Mouse (Mus musculus) frontal cortex, postnatal 36 days (tissue): ENCODE data around the gene Slc22a23.
A peak's percentile ranks its signal among the peaks of the same experiment; 100 is the strongest.

Source experiments
- DNase-seq, 2 experiments: peaks; one replicate each; pipeline ENCODE4 v3.0.0; 2022; ENCODE audit warnings: low spot score in 2 of 2

The Slc22a23 gene

DNA sequence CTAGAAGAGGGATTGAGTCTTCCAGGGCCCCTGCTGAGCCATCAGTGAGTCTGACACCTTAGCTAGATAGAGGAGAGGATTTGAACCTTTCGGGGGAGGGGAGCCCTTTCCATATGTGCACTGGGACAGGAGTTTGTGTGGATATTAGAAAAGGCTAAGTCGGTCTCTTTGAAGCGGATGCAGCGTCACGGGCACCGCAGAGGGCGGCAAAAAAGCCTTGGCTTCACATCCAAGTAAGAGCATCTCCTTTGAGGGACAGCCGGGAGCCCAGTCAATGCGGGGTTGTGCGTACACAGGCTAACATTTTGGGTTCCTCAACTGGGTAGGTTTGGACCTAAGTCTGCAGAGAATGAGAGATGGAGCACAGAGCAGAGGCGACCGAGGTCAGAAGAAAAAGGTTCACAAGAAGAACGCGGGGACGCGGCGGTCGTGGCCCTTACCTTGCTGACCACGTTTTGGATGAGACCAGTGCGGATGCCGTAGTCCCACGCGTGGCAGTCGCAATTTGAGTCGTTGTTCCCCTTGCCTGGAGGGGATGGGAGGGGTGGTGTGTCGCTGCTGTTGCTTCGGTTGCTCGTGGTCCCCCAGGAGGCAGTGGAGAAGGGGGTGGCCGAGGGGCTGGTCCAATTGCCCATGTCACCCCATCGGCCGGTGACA, 1.1 kb downstream of the Slc22a23 start:
- DNase-seq: peak; percentile 33 to 43

DNA sequence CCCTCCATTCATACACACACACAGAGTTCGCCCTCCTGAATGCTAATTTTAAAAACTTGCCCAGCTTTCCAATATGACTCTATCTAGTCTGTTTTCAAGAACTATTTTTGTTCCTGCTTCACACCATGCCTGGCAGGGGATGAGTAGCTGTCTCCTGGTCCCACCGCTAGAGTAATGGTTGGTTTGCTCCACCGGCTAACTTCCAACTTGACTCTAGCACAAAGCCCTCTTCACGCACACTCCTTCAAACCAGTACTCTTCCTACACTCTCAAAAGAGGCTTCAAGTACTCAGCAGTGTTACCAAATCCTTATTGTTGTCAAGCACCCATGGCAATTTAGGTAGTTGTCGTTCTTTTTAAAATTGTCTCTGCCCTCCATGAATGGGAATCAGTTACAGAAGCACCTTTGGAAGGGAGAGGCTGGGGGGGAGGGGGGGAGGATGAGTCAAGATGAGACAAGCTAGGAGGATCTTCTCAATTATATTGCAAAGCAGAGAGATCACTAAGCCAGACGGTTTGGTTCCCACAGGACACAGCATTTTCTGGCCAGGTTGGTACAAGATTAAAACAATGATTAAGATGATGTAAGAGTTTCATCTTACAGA, 2.6 kb downstream of the Slc22a23 start:
- DNase-seq: peak in 1 of 2 experiments; percentile 44

DNA sequence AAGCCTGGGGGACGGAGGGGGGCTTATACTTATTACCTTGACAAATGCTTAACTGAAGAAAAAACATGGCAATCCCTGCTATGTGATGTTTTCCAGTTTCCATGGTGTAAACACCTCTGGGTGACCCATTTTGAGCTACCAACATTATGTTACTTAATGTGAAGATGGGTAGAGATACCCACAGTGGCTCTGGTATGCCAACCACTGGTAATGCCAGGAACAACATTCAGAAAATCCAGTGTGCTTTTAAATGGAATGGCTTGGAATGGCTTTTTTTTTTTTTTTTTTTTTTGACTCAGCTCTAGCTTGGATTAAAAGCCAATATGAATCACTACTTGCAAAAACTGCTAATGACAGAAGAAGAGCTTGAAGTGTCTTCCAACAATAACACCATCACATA, 8.1 kb downstream of the Slc22a23 start:
- DNase-seq: no peak

DNA sequence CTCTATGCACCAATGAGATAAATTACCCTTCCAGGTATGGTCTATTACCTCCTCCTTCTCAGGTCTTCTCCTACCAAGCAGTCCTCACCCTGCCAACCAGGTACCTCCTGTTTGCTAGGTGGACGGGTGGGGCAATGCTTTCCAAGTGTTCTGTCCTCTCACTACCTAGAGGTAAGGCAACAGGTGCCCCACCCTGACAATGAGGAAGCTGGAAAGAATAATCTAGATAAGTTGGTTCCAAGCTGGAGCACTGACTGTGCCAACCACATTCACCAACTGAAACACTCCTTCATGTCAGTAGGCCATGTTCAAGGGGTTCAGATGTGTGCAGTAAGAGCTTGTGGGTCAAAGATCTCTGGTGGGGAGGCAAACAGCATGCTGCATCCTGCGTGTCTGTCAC, 10.1 kb downstream of the Slc22a23 start:
- DNase-seq: no peak

DNA sequence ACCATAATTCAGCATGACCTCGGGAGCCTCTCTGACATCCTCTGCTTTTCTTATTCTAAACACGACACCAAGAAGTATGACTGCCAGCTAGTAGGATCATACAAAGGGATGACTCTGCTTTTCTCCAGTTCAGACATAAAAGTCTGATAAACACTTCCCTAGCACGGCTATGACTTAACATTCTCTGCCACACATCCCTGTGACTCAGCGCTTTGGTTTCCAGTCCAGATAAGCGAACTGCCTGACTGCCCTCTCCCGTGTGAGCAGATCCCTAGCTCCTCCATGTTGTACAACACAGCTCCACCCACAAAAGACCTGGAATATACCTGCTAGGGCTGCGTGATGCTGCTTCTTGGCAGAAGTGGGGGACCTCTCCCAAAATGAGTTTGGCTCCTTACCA, 12.2 kb downstream of the Slc22a23 start:
- no peak for DNase-seq

- DNase-seq: no peak
Measured at GRCm38 (mm10) chr13:34331399-34332186, 13.4 kb downstream of the Slc22a23 start.

- no peak for DNase-seq
Measured at GRCm38 (mm10) chr13:34329589-34329988, 15.4 kb downstream of the Slc22a23 start.

DNA sequence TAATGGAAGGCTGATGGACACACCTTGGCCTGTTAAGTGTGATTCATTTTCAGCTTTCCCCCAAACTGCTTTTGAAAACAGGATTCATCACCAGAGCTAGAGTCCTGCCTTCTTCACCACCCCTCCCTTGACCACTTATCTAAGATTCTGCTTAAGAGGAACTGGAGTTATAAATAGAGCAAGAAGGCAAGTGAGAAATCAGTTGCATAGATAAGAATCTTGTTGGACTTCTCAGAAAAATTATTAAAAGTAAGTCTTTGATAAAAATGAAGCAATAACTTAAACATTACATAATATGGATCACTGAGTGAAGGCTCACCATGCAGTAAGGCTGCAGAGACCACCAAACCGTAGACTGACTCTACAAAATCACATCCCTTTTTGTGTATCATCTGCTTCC, 18.0 kb downstream of the Slc22a23 start:
- no peak for DNase-seq

GRCm38 (mm10) chr13:34323361-34323760, 21.6 kb downstream of the Slc22a23 start:
- DNase-seq: no peak

- no peak for DNase-seq
Measured at GRCm38 (mm10) chr13:34320482-34320881, 24.5 kb downstream of the Slc22a23 start.

DNA sequence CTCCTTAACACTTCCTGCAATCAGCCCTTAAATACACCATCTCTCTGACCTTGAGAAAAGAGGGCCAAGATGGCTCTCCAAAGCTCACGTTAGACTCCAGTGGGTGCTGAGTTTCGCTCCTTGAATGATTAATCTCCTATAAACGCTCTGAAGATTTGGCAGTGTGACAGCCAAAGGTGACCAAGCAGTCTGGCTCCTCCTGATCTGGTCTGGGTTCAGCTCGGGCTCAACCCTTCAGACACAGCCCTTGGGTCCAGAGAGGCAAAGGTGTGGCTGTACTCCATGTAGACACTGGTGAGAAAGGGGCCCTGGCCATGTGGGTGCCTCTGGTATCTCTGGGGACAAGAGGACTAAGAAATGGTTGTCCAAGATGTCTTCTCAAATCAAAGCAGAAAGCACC, 27.9 kb downstream of the Slc22a23 start:
- no peak for DNase-seq

- DNase-seq: no peak
Measured at GRCm38 (mm10) chr13:34316511-34316910, 28.5 kb downstream of the Slc22a23 start.

DNA sequence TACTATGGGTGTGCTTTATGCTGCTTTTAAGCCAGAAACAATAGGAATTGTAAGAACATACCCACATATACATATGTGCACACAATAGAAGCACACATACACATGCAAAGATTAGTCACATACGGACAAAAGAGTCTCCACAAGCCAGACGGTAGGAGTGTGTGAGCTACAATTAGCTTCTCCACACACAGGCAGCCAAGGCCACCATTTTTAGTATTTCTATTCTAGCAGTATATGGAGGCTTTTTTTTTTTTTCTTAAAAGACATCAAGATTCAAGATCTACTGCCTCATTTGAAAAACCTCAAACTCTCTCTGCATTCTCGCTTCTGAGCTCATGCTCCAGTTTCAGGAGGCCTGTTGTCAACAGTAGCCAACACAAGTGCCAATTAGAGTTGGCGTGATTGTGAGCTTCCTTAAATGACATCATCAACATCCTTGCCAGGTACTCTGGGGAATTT, 31.9 kb downstream of the Slc22a23 start:
- peak in 1 of 2 experiments; percentile 71 for DNase-seq

- DNase-seq: no peak
Measured at GRCm38 (mm10) chr13:34312346-34313002, 32.5 kb downstream of the Slc22a23 start.

GRCm38 (mm10) chr13:34311593-34311992, 33.4 kb downstream of the Slc22a23 start:
- no peak for DNase-seq

- DNase-seq: no peak
Measured at GRCm38 (mm10) chr13:34308604-34308927, 36.4 kb downstream of the Slc22a23 start.

- no peak for DNase-seq
Measured at GRCm38 (mm10) chr13:34307696-34308603, 37.0 kb downstream of the Slc22a23 start.

- no peak for DNase-seq
Measured at GRCm38 (mm10) chr13:34305964-34306671, 38.9 kb downstream of the Slc22a23 start.

GRCm38 (mm10) chr13:34304896-34305295, 40.1 kb downstream of the Slc22a23 start:
- DNase-seq: no peak

GRCm38 (mm10) chr13:34303386-34304016, 41.5 kb downstream of the Slc22a23 start:
- DNase-seq: no peak
